18 mouse cellular contexts compared by ENCODE assay signal in the genomic region with DNA sequence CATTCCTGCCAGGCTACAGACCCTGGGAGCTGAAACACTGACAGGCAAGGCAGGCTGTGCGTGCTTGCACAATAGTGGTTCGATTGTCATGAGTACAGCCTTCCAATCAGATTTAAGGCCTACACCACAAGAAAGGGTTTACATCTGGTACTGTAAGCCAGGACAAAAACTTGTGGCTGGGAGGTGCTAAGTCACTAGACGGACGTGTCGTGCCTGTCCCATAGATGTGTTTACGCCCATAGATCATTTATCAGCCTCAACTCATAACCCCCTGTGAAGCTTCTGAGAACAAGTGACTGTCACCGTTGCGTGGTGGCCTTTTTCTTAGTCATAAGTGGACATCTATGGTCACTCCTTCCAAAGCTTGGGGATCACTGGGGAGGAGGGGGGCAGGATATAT. TPM values are rescaled to one million over a fixed set of nuclear protein-coding genes. Genes with fewer than 3 reads are reported as not detected.
DNase-seq lines count a peak whose midpoint lies in the region; ATAC-seq lines count a peak whose summit lies in the region.
"Had no signal": no experiment of that assay in that cellular context is flagged by ENCODE, and none has a peak within 500 bp of the region (broad histone marks: within the 10 kb centered on the region; RNA-seq: fewer than 3 reads in every experiment).

No protein-coding gene starts in this region.

- peak overlapping the region; percentile 94 for H3K27ac ChIP-seq in liver, embryonic 16.5 days (ENCODE audit: low read length)
- no peak overlapping the region for H3K27ac ChIP-seq in heart, embryonic 11.5 days (ENCODE audit: low read depth, low read length)
- H3K27ac ChIP-seq: forebrain, embryonic 10.5 days; hindbrain, embryonic 14.5 days; lung, embryonic 15.5 days had no signal

- peaks cover 81% of the 10 kb centered on the region for H3K4me1 ChIP-seq in liver, embryonic 16.5 days (ENCODE audit: control insufficient read depth, low read depth, low read length)
- peaks cover 34% of the 10 kb centered on the region for H3K4me1 ChIP-seq in heart, embryonic 11.5 days (ENCODE audit: control insufficient read depth, insufficient read depth, low read length)

- WGBS in liver, embryonic 16.5 days (ENCODE audit: insufficient replicate concordance) = 26% methylated on average over 8 of the region's 8 CpGs
- 76% methylated on average over 8 of the region's 8 CpGs for WGBS in heart, embryonic 11.5 days (ENCODE audit: insufficient replicate concordance)

- H3K4me2 ChIP-seq in liver, embryonic 16.5 days (ENCODE audit: low read depth, low read length) = peak overlapping the region; percentile 60
- H3K4me2 ChIP-seq in heart, embryonic 11.5 days = no peak overlapping the region
- H3K4me2 ChIP-seq: hindbrain, embryonic 14.5 days; lung, embryonic 15.5 days had no signal

- no peaks in the 10 kb centered on the region for H3K27me3 ChIP-seq in liver, embryonic 16.5 days (ENCODE audit: control insufficient read depth, insufficient read depth, low read depth, low read length)
- no peaks in the 10 kb centered on the region for H3K27me3 ChIP-seq in heart, embryonic 11.5 days (ENCODE audit: control insufficient read depth, insufficient read depth, low read length)
- H3K27me3 ChIP-seq: CH12.LX had no signal

- ATAC-seq in CD4-positive, CD25-positive, alpha-beta regulatory T cell, adult 4 months = peak; percentile 46
- ATAC-seq in liver, embryonic 16.5 days (ENCODE audit: low read depth) = peak; percentile 60
- ATAC-seq in heart, embryonic 11.5 days (replicated peaks; ENCODE audit: insufficient number of reproducible peaks, low FRiP score, low TSS enrichment) = no peak

- H3K4me3 ChIP-seq in liver, embryonic 16.5 days (ENCODE audit: low read depth, low read length) = peak overlapping the region; percentile 33
- no peak overlapping the region for H3K4me3 ChIP-seq in heart, embryonic 11.5 days (ENCODE audit: low read depth, low read length)
- H3K4me3 ChIP-seq: forebrain, embryonic 10.5 days; lung, embryonic 15.5 days; megakaryocyte, embryonic 14.5 days had no signal

- peak overlapping the region; percentile 63 for H3K9ac ChIP-seq in liver, embryonic 16.5 days (ENCODE audit: low read depth, low read length)
- H3K9ac ChIP-seq in heart, embryonic 11.5 days (ENCODE audit: low read depth, low read length) = no peak overlapping the region
- H3K9ac ChIP-seq: hindbrain, embryonic 14.5 days; lung, embryonic 15.5 days had no signal

- DNase-seq in 416B (ENCODE audit: low read depth) = peak; percentile 67
- peak; percentile 77 for DNase-seq in induced T-regulatory cell, adult 2 months (ENCODE audit: low read depth)
- no peak for DNase-seq in spleen, postnatal 10 days (ENCODE audit: low spot score in 2 of 2)
- no peak for DNase-seq in gastrocnemius, postnatal 4 days (ENCODE audit: low spot score in 2 of 2)
- DNase-seq in gastrocnemius, postnatal 10 days = no peak
- DNase-seq: adrenal gland, postnatal 25 days; heart, adult 18-20 months; kidney, adult 8-10 months; layer of hippocampus, postnatal 36 days; left cerebral cortex, postnatal 4 days had no signal

- peaks cover 10% of the 10 kb centered on the region for H3K36me3 ChIP-seq in liver, embryonic 16.5 days (ENCODE audit: control insufficient read depth, insufficient read depth)
- H3K36me3 ChIP-seq in heart, embryonic 11.5 days (ENCODE audit: control insufficient read depth, insufficient read depth, low read length) = no peaks in the 10 kb centered on the region
- H3K36me3 ChIP-seq: lung, embryonic 15.5 days had no signal

- peaks cover 6% of the 10 kb centered on the region for H3K9me3 ChIP-seq in liver, embryonic 16.5 days (replicated peaks; ENCODE audit: control insufficient read depth, low read length)
- H3K9me3 ChIP-seq in heart, embryonic 11.5 days (replicated peaks; ENCODE audit: control insufficient read depth, low read length) = no peaks in the 10 kb centered on the region; the same call in 1 of the 2 replicates
- H3K9me3 ChIP-seq: lung, embryonic 15.5 days had no signal

RNA-seq across cellular contexts. Expression of gene Prex1, which starts 5.3 kb away (rescaled TPM):
- 10 to 100 TPM; 25.0 to 25.2 TPM for polyA plus RNA-seq in CD4-positive, CD25-positive, alpha-beta regulatory T cell, adult 4 months (2017; shearing (Covaris generic))
- polyA plus RNA-seq in liver, embryonic 16.5 days (2015; fragmentation: Nextera tagmentation; extraction: Ambion mirVana) = 13.0 and 16.1 TPM in 2 replicates
- polyA plus RNA-seq in heart, embryonic 11.5 days (2014; fragmentation: Nextera tagmentation; extraction: Ambion mirVana) = 7.0 and 10.1 TPM in 2 replicates
- 10 to 100 TPM; 18.2 to 19.4 TPM for total RNA-seq in gastrocnemius, postnatal 4 days (2021)
- 10 to 100 TPM; 12.9 to 20.3 TPM for total RNA-seq in gastrocnemius, postnatal 10 days (2021)

Comparison
In these comparisons a context has a peak if more than half of its experiments do, and no peak if none do; other contexts are left out.
1. DNase-seq: peak in 416B (single experiment) and induced T-regulatory cell, adult 2 months (single experiment); none in spleen, postnatal 10 days (0 of 2), gastrocnemius, postnatal 4 days (0 of 2) and gastrocnemius, postnatal 10 days (single experiment).